Mouse (Mus musculus): ENCODE measurements around the gene Gm21748.
"Not testable (repeated sequence)": the region's sequence is repeated elsewhere in the genome, so short reads cannot be mapped to it uniquely, and the experiment has no call there.

Gm21748 gene

DNA sequence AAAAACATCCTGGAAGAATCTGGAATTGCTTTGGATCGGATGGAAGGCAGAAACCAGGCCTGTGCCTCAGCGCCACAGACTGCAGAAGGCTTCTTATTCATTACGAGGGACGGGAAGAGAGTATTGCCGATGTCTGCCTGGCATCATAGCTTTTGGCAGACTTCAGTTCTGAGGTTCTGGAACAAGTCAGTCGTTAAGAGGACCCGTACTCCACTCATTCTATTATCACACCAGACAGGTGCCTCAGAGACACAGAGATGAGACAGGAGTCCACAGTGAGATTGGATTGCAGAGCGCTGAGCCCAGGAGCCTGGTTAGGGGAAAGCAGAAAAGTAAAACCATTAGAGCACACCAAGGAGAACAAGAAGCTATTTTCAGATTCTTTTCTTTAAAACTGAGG, at the start of gene Gm21748:
Gm21748 (minus strand) TSS at position 101 of the 400 bp plus-strand sequence.
- not testable (repeated sequence) for DNase-seq (ENCODE audit: low read depth, low spot score)
